Mouse (Mus musculus) monocyte, adult 2 months (primary cell): ENCODE measurements around the gene Hdac9.

ENCODE experiments used
- DNase-seq, 2 experiments: peaks; one replicate each; pipeline ENCODE4 v3.0.0; 2022; ENCODE audit warnings: low spot score in 2 of 2, low read depth in 1 of 2

The Hdac9 gene

DNA sequence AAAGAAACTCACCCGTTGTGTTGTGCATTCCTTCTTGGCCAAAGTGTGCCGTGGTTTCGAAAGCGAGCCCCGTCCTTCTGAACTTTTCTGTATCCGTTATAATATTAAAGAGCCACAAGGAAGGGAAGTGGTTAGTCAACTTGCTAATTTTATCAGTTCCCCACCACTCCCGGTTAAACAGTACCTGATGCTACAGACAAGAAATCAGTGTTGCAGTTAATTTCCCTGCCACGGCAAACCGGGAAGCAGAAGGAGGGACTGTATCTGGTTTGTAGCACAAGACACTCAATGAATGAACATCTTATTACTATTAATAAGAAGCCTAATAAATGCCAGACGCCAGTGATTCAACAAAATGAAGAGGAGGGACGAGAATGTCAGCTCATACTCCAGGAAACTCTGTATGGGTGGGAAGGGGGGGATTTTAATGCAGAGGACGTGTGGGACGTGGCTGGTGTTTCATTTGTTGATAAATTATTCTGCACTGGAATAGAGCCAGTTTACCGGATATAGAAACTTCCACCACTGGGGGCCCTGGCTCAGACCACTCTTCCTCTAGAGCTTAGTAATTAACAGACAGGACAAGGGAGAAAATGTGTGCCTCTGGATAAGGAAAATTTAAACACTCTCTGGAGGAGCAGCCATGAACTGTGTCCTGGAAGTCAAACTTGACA, 202.5 kb downstream of the Hdac9 start:
- DNase-seq = no peak

DNA sequence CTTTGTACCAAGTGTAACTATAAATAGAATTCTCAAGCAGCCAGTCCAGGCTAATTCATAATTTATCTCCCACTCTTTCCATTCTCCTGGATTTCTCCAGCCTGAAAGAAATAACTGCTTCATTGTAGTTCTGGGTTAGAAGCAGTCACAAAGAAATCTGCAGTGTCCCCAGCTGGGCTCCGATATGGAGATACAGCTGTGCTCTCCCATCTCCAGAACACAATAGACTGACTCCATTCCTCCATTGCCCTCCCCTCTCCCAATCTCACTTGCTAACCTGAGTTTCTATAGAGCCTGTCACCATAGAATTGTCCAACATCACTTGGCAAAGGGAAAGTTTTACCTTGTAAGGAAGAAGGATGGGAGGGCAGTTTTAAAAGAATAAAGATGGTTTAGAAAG, 218.9 kb downstream of the Hdac9 start:
- DNase-seq = no peak

DNA sequence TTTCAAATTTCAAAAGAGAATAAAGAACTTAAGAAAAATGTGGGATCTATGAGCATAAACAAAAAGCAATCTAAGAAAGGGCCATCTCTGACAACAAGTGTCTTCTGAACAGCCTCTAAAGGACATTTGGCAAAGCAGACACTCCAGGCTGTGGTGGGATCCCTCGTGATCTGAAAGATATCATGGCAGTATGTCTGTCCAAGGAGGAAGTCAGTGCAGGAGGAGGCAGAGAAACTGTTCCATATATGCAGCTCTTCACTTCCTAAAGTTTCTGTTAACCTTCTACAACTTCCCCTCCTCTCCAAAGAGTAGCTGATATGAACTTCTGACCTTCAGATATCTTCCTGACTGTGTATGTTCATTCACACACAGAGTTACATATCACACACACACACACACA, 220.2 kb downstream of the Hdac9 start:
- no peak for DNase-seq

DNA sequence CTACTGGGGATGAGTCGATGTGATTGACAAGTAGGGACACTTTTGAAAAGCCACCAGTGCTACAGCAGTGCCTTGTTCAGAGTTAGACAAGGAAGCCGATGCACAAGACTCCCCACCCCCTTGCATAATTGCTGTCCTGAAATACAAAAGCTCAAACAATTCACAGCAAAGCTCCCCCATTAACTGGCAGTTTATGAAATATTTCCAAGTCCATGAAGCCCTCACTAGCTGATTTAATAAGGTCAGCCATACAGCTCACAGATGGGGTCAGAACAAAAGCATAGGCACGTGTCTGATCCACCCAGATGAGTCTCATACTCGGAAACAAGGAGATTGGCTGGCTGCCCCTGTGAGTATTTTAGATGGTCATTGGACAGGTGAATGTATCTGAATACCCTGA, 228.0 kb downstream of the Hdac9 start:
- DNase-seq = no peak

DNA sequence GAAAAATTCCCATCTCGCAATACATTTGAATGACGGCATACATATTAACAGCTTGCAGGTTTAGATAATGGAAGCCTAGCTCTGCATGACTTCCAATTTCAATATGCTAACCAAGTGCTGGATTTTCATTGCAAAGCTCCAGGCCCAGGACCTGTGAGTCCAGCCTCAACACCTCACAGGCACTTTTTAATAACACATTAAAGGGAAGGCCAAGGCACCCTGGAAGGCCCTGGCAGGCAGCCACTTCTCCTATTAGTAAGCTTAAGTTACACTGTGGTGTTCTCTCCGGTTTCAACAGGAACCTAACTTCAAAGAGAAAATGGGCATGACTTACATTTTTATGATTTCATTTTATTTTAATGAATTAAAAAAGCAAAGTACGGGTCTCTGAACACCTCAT, 233.5 kb downstream of the Hdac9 start:
- no peak for DNase-seq

DNA sequence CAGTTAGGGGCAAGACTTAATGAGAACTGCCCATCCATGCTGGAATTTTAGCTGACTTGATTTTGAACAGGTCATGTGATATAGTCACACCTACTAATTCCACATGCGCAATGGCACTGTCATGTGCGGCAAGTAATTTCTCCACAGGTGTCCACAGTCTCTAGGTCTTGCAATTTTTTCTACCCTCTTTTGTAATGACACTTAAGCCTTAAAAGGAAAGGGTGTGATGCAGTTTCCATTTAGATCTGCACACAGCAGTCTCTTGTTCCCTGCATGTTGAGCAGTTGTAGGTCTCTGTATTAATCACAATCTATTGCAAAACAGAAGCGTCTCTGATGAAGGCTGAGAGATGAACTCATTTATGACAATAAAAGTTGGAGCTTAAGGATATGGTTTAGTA, 234.2 kb downstream of the Hdac9 start:
- no peak for DNase-seq

DNA sequence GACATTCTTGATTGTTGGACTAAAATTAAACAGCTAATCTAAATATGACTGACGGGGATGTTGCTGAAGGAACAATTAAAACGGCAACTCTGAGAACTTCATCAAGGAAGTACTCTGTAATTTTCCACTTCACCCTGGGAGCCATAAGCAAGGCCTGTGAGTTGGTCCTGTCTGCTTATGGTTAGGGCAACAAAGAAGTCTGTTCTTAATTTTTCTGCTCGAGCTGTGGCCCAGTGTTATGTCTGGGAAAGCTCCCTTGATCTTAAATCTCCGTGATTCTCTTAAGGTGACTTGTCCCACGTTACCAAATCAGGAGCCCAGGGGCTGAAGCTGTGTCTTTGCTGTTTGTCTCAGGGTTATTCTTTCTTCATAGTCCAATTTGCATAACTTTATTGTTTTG, 236.3 kb downstream of the Hdac9 start:
- no peak for DNase-seq

DNA sequence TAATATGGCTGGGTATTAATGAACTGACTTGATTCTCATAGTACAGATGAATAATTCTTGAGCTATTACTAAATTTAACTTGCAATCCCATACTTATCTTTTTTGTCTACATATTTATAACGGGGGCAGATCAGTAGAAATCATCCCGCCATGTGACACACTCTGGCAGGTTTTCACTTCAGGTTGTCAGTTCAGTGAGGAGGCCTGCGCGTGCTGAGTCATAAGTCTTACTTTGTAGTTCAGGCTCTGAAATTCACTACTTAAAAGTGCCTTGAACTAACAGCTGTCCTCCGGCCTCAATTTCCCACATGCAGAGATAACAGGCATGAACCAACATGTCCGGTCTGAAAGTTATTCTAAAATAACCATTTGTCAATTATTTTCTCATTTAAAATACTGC, 239.8 kb downstream of the Hdac9 start:
- no peak for DNase-seq

DNA sequence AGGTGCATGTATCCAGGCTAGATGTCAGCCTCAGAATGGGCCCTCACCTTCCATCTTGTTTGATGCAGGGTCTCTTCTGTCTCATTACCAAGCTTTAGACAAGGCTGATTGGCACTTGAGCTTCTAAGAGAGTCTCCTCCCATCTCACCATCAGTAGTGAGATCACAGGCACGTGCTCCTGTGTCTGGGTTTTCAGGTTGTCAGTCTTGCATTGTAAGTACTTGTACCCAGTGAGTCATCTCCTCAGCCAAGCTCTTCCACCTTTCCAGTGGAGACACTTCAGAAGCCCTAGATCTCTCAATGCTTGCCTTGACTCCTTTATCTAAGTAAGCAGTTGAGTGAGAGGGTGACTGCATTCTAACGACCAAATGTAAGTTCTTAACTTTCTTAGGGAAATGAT, 242.7 kb downstream of the Hdac9 start:
- DNase-seq = no peak

DNA sequence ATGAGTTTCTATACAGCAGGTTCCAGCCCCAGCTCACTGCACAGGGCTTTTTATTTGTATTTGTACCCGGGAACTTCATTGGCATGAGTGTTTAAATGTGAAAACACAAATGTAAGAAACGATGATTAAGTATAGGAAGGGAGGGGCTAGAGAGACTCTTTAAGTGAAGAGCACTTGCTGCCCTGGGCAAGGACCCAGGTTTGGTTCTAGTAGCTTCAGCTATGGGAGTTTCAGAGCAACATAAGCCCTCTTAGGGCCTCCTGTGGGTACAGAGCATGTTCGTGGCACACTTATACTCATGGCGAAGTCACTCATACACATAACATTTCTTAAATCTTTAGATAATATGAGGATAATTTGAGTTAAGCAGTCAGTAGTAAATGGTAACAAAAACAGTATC, 243.4 kb downstream of the Hdac9 start:
- DNase-seq = no peak

DNA sequence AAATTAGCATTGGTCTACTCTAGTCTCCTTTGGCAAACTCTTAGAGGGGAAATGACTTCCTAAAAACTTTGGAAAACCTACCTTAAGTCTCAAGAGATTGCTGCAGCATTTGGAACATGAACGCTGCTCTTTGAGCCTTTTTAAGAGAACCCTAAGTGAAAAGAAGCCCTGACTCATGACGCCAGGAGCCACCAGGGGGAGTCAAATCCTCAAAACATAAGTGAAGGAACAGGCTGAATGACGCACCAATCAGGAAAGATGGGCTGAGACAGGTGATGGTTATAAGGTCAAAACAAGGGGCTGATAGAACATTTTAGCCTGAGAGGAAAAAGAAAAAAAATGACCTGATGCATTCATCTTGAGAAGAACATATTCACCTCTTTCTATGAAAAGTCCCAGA, 252.1 kb downstream of the Hdac9 start:
- peak in 1 of 2 experiments; percentile 15 for DNase-seq

DNA sequence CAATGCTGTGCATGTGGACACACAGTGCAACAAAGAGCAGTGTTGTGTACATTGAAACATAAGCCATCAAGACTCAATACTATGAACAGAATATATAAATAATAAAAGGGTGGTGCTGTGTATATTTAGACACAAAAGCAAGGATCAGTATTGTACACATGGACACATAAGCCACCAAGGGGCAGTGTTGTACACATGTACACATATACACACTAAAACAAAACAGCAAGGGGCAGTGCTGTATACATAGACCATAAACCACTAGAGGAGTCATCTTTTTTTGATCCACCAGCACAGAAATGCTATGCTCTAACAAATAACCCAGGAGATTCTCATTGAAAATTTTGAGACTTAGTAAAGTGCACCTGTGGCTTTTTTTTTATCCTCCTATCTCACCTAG, 255.5 kb downstream of the Hdac9 start:
- no peak for DNase-seq

DNA sequence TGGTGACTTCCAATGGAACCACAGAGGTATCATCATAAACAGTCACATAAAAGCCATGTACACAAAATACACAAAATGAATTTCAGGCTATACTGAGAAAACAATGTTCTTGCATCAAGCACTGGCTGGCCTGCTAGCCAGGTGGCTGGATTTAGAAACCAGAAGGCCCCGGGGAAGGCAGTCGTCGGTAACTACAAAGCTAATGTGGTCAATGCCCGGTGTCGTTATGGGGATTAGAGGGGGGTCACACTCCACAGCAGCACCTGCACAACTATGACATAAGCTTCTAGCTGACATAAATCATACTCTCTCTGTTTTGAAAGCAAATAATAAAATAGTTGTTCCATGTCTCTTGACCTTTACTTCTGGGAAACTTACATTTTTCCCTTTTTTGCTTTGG, 256.9 kb downstream of the Hdac9 start:
- no peak for DNase-seq

DNA sequence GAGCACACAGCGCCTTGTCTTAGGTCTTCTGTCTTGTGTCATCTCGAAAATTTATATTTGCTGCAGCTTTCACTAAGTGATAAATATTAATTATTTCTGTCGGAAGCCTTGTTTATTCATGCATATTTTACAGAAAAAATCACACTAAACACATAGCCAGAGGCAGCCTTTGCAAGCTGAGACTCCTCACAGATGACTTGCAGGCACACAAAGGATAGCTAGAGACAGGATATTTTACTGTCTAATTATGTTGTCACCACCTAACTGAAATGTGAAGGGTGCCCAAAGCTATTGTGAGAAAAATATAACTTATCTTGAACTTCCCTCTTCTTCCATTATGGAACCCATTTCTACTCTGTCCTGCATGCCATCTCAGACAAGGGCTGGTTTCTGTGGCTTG, 258.3 kb downstream of the Hdac9 start:
- DNase-seq = no peak

DNA sequence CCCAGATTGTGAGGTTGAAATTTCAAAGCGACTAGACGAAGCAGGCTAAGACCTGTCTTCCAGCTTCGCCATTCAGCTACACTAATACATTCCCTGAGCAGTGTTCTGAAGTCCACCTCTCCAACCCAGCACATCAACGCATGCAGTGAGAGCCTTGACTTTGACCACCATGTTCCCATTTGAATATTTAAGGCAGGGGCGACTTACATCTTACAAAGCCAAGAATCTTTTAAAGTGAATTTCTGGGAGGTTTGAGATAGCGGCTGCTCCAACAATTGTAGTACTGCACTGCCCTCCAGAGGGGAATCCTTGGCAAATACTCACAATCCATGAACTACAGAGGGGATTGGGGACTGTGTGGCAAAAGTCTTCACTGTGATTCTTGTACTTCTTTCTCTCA, 258.8 kb downstream of the Hdac9 start:
- DNase-seq = no peak

DNA sequence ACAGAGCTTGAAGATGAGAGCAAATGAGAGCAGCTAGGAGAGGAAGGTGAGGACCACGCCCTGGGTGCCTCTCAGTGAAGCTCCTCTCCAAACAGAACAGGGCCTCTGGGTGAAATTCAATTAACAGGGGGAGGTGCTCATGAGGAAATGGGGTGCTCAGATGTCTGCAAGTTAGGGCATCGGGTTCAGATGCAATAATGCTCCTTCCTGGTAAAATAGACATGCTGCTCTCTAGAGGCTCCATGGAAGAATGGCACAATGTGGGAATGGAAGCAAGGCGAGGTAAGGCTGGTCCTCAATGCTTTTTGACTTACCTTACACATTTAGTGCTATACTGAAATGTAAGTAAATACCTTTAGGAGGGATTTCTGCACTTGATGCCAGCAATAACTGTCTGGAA, 263.3 kb downstream of the Hdac9 start:
- DNase-seq = no peak

DNA sequence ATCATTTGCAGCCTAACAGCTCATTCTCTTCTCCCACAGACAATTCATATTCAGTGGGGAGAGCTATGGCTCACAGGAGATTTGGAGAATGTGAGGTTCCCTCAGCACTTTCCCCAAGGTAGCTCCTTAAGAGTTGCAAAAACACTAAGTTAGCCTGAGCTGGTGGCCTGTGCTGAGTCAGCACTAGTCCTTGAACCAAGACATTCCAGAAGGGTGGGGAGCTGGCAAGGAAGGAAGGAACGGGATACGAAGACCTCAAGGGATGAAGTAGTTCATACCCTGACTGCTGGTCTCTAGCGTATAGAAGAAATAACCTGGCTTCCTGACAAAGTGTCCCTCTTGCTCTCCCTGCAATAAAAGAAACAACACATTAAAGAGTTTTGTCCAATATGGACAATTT, 268.1 kb downstream of the Hdac9 start:
- DNase-seq = no peak

DNA sequence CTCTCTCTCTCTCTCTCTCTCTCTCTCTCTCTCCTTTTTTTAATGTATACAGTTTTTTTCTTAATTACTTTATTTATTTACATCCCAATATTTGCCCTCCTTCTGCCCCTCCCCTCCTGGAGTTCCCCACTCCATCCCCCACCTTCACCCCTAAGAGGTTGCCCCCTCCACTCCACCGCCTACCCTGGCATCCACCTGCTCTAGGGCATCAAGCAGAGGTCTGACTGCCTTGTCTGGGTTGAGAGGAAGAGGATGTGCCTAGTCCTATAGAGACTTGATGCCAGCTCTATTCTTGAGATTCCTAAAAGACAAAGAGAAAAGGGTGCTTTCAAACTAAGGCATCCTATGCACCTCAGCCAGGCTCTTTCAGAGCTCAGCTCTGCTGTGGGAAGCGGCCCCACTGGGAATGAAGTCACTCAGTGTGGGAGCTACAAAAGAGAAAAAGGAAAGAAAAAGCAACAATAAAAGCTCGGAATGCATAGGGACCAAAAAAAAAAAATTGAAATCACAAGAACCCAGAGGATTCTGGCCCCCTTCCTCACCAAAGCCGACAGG, 275.1 kb downstream of the Hdac9 start:
- DNase-seq = no peak

DNA sequence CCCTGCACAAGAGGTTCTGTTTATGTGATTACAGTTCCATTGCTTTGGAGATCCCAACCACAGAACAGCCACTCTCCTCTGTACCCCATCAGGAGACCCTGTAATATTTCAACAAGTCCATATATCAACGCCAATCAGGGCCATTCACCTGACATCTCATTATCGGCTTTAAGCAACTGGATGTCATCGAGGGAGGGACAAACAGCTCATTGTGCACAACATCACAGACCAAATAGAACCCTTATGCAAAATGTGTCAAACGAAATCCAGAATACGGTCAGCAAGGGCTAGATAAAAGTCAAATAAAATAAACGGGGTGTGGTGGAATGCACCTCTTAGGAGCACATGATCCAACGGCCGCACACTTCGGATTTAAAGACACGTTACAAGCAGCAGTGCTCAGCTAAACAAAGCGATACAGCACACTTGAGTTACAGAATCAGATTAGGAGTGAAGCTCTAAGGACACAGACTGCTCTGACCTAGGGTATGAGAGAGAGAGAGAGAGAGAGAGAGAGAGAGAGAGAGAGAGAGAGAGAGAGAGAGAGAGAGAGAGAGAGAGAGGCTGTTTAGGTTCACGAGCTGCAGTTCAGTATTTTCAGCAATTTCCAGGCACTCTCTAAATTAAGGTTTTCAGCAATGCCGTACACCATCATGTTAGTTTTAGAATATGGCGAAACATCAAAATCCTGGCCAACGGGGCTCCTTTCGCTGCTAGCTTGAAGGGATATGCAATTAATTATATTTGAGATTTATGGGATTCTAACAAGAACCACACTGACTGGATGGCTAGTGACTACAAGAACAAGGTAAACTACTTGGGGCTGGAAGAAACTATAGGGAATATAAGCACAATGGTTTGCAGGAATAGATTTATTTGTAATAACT, 279.4 kb downstream of the Hdac9 start:
- no peak for DNase-seq

DNA sequence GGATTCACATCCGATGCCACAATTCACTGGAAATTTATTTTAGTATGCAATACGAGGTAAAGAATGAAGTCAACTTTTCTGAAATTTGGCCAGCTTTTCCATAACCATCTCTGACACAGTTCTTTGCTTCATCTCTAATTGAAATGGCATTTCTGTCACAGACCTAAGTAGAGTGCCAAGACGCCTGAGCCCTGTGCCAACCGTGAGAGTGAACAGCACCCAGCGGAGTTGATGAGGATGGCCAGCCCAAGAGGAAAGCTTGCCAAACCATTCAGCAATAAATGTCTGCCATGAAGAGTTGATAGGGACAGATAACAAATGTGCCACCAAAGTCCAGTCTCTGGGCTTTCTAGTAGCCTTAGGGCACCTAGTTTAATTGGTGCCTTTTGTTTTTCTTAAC, 297.8 kb downstream of the Hdac9 start:
- no peak for DNase-seq

DNA sequence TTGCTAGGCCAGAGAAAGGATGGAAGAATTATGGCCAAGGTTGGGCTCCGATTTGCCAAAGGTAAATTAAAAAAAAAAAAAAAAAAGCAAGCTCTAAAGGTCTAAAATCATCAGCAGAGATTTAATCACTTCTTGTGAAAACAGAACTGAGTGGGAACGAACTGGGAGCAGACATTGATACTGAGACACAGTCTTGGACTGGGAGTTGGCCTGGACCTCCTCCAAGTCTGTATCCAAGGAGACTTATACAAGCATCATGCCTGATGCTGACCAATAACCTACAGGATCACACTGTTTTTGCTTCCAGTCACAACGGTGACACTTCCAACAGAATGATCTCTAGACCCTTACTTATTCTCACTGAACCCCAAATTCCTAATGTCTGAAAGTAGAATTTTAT, 298.6 kb downstream of the Hdac9 start:
- no peak for DNase-seq

DNA sequence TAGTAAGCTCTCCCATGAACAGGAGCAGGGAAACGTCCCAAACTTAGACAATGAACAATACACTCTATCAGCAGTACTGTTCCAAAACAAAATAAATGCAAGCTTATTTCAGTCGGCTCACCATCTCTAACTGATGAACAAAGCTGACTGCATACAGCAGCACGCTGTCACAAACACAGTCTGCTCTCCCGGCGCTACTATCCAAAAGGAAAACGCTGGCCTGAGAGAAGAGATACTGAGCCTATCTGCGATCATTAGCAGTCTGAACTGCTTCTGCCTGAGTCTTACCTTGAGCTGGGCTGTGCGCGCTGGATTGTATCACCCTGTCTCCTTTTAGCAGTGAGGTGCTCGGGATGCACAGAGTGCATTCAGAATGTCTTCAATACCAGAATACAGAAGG, 299.1 kb downstream of the Hdac9 start:
- no peak for DNase-seq

DNA sequence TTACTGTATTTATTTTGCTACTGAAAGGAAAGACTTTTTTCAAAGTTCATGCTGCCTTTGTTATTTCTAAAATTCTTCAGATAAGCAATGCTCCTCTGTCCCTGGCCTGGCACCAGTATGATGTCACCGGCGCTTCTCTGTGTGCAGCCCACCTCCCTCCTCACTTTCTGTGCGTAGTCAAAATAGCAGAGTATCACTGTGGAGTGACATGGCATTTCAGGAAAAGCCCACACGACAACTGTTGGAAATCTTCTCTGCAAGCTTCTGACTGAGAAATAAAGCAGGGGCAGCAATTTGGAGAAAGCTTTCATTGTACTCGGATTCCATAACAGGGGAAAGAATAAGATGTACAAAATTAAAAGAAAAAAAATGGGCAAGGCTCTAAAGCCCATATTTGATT, 302.1 kb downstream of the Hdac9 start:
- no peak for DNase-seq
